Mouse (Mus musculus) CH12.LX (cell line): ENCODE results near the gene Btbd16. TPM values are rescaled to one million over a fixed set of nuclear protein-coding genes. Genes with fewer than 3 reads are reported as not detected.

Source experiments
- DNase-seq: peaks from one replicate; pipeline ENCODE4 v3.0.0-alpha.2; 2013; ENCODE audit errors: extremely low read depth
- H3K27ac ChIP-seq: 2 replicates; pipeline ENCODE4 v1.5.1; 2012; ENCODE audit warnings: low read depth, mild to moderate bottlenecking, control low read depth, moderate library complexity; ENCODE audit not compliant: insufficient read depth
- H3K27me3 ChIP-seq: replicated peaks from 2 replicates; pipeline ENCODE3; 2012; ENCODE audit warnings: inconsistent platforms
- H3K36me3 ChIP-seq, 2 experiments: replicated peaks in 1 of 2; 2 replicates each; pipeline versions ENCODE3 to v1.6.1; 2012; ENCODE audit warnings: inconsistent platforms in 1 of 2, low read length in 1 of 2, mild to moderate bottlenecking in 1 of 2, mixed read lengths in 1 of 2, moderate library complexity in 1 of 2; ENCODE audit not compliant: control insufficient read depth in 1 of 2, insufficient read depth in 1 of 2
- H3K4me1 ChIP-seq, 2 experiments: 2 replicates each; pipeline ENCODE4 v1.6.1; 2012; ENCODE audit warnings: inconsistent platforms in 1 of 2, moderate library complexity in 1 of 2; ENCODE audit not compliant: insufficient read depth in 2 of 2, control insufficient read depth in 1 of 2
- H3K4me2 ChIP-seq: 2 replicates; pipeline ENCODE4 v1.6.1; 2012; ENCODE audit warnings: low read depth, mild to moderate bottlenecking, control low read depth; ENCODE audit not compliant: poor library complexity, insufficient read depth, severe bottlenecking
- H3K4me3 ChIP-seq, 3 experiments: fragments of 150-350 bp in 1 of 3; sonication (generic) in 1 of 3; replicated peaks in 1 of 3; 2 replicates each; pipeline versions ENCODE3 to v1.5.1; 2011 to 2012; ENCODE audit warnings: low read depth in 2 of 3, low read length in 2 of 3, mild to moderate bottlenecking in 2 of 3, moderate library complexity in 2 of 3, control low read depth in 1 of 3, improper control_type of control experiment in 1 of 3, inconsistent platforms in 1 of 3, mixed read lengths in 1 of 3; ENCODE audit not compliant: poor library complexity in 1 of 3
- H3K79me2 ChIP-seq: replicated peaks from 2 replicates; pipeline ENCODE4 v1.6.1; 2012; ENCODE audit warnings: mild to moderate bottlenecking, moderate library complexity; ENCODE audit not compliant: control insufficient read depth, poor library complexity, insufficient read depth, severe bottlenecking; ENCODE audit errors: extremely low read depth
- H3K9ac ChIP-seq: 2 replicates; pipeline ENCODE4 v1.6.1; 2012; ENCODE audit warnings: low read depth, mild to moderate bottlenecking, control low read depth, moderate library complexity; ENCODE audit not compliant: insufficient read depth
- H3K9me3 ChIP-seq: replicated peaks from 2 replicates; pipeline ENCODE3; 2012; ENCODE audit warnings: low read length, inconsistent platforms, mixed read lengths
- E2F4 ChIP-seq: IDR thresholded peaks from 2 replicates; pipeline ENCODE4 v1.6.1; 2011; ENCODE audit warnings: low read depth, low read length, improper control_type of control experiment; ENCODE audit not compliant: insufficient replicate concordance
- GABPA ChIP-seq: IDR thresholded peaks from 2 replicates; pipeline ENCODE4 v1.6.1; 2012; ENCODE audit warnings: low read depth, low read length, improper control_type of control experiment, inconsistent platforms; ENCODE audit not compliant: insufficient replicate concordance
- HCFC1 ChIP-seq: IDR thresholded peaks from 2 replicates; pipeline ENCODE4 v1.6.1; 2012; ENCODE audit warnings: low read depth, mild to moderate bottlenecking, inconsistent platforms, low read length, improper control_type of control experiment
- IRF4 ChIP-seq: IDR thresholded peaks from 2 replicates; pipeline ENCODE4 v1.6.1; 2014; ENCODE audit warnings: low read depth, mild to moderate bottlenecking, inconsistent platforms, low read length, improper control_type of control experiment
- JUN ChIP-seq: IDR thresholded peaks from 2 replicates; pipeline ENCODE4 v1.6.1; 2011; ENCODE audit warnings: low read depth, mild to moderate bottlenecking, low read length, improper control_type of control experiment, moderate library complexity; ENCODE audit not compliant: insufficient read depth
- JUND ChIP-seq: conservative IDR thresholded peaks from 2 replicates; pipeline ENCODE4 v1.6.1; 2011; ENCODE audit warnings: low read depth, low read length, improper control_type of control experiment
- MAFK ChIP-seq: IDR thresholded peaks from 2 replicates; pipeline ENCODE4 v1.6.1; 2011; ENCODE audit warnings: low read length, improper control_type of control experiment; ENCODE audit not compliant: insufficient replicate concordance
- MAX ChIP-seq: IDR thresholded peaks from 2 replicates; pipeline ENCODE4 v1.6.1; 2011; ENCODE audit warnings: low read length, improper control_type of control experiment
- MAZ ChIP-seq: IDR thresholded peaks from 2 replicates; pipeline ENCODE4 v1.6.1; 2012; ENCODE audit warnings: low read depth, mild to moderate bottlenecking, inconsistent platforms, low read length, improper control_type of control experiment, moderate library complexity
- MEF2A ChIP-seq: IDR thresholded peaks from 2 replicates; pipeline ENCODE4 v1.6.1; 2014; ENCODE audit warnings: low read depth, mild to moderate bottlenecking, inconsistent platforms, low read length, improper control_type of control experiment, borderline replicate concordance
- MYC ChIP-seq: IDR thresholded peaks from 2 replicates; pipeline ENCODE4 v1.6.1; 2011; ENCODE audit warnings: low read depth, mild to moderate bottlenecking, improper control_type of control experiment, low read length
- PAX5 ChIP-seq: IDR thresholded peaks from 2 replicates; pipeline ENCODE4 v1.6.1; 2012; ENCODE audit warnings: low read length, inconsistent platforms, mixed read lengths
- POLR2A ChIP-seq: IDR thresholded peaks from 2 replicates; pipeline ENCODE4 v1.6.1; 2011; ENCODE audit warnings: low read depth, mild to moderate bottlenecking, improper control_type of control experiment, low read length
- RAD21 ChIP-seq: IDR thresholded peaks from 2 replicates; pipeline ENCODE4 v1.6.1; 2011; ENCODE audit warnings: low read depth, mild to moderate bottlenecking, low read length, improper control_type of control experiment, moderate library complexity
- RCOR1 ChIP-seq: conservative IDR thresholded peaks from 2 replicates; pipeline ENCODE4 v1.6.1; 2012; ENCODE audit warnings: low read depth, mild to moderate bottlenecking, inconsistent platforms, low read length, improper control_type of control experiment
- SIN3A ChIP-seq: IDR thresholded peaks from 2 replicates; pipeline ENCODE4 v1.6.1; 2012; ENCODE audit warnings: low read length, improper control_type of control experiment, inconsistent platforms
- SMC3 ChIP-seq: IDR thresholded peaks from 2 replicates; pipeline ENCODE4 v1.6.1; 2011; ENCODE audit warnings: low read depth, low read length, improper control_type of control experiment
- TBP ChIP-seq: conservative IDR thresholded peaks from 2 replicates; pipeline ENCODE4 v1.6.1; 2011; ENCODE audit warnings: low read depth, low read length, improper control_type of control experiment
- TCF12 ChIP-seq: IDR thresholded peaks from 2 replicates; pipeline ENCODE4 v1.6.1; 2014; ENCODE audit warnings: low read depth, mild to moderate bottlenecking, inconsistent platforms, low read length, improper control_type of control experiment
- USF1 ChIP-seq: IDR thresholded peaks from 2 replicates; pipeline ENCODE4 v1.6.1; 2014; ENCODE audit warnings: low read depth, mild to moderate bottlenecking, inconsistent platforms, low read length, improper control_type of control experiment
- USF2 ChIP-seq: conservative IDR thresholded peaks from 2 replicates; pipeline ENCODE4 v1.6.1; 2011; ENCODE audit warnings: low read depth, low read length, improper control_type of control experiment
- ZMIZ1 ChIP-seq: IDR thresholded peaks from 2 replicates; pipeline ENCODE4 v1.6.1; 2012; ENCODE audit warnings: low read depth, mild to moderate bottlenecking, inconsistent platforms, low read length, improper control_type of control experiment
- ZNF384 ChIP-seq: IDR thresholded peaks from 2 replicates; pipeline ENCODE4 v1.6.1; 2012; ENCODE audit warnings: low read depth, low read length, improper control_type of control experiment, inconsistent platforms
- dilution Hi-C: fragments of 300-500 bp; cut with MboI; formaldehyde crosslinking; loops from 2 replicates; pipeline ENCODE4 v1.14.3; 2020; ENCODE audit warnings: low sequenced_read_pairs; ENCODE audit not compliant: extremely low pct_unique_long_range_greater_than_20kb, extremely low pct_ligation_motif_present
- in situ Hi-C: fragments of 300-500 bp; cut with MboI; formaldehyde crosslinking; loops from 3 replicates; pipeline ENCODE4 v1.14.3; 2019; ENCODE audit warnings: low sequenced_read_pairs, low pct_ligation_motif_present, low pct_unique_long_range_greater_than_20kb, mixed read lengths
- polyA plus RNA-seq: library from polyadenylated mRNA; unstranded; fragments of >175 nt; gene quantifications from 2 replicates; pipeline ENCODE4 v1.2.1, GENCODE M21; 2012; ENCODE audit warnings: low read depth; ENCODE audit not compliant: insufficient read length
- total RNA-seq, 2 experiments: library from RNA; depleted of rRNA; stranded (reverse); fragments of 300-350 nt in 1 of 2; fragments of >200 nt in 1 of 2; gene quantifications; 2 replicates each; pipeline ENCODE4 v1.2.3; 2012 to 2014

Btbd16 gene
- total and polyA plus RNA-seq, 3 experiments, result not detected

DNA sequence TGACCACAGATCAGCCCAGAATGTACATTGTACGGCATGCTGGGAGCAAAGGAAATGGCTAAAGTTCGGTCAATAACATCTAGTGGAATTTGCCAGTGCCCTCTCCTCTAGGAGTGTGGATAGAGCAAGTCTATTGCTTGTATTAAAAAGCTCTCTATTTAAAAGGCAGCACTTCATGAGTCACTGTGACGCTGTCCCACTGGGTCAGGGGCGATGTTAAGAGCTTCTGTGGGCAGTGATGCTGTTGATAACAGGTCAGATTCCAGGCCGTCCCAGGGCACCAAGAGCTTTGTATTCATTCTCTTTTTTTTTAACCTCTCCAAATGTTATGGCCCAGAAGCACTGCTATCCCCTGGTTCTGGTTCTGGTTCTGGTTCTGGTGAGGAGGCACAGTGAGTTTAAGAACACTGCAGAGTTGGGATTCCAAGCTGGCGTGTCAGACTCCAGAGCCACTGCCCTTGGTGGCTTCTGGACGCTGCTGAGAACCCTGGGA lies 17.5 kb upstream of the Btbd16 start:
- H3K27ac ChIP-seq, result no peak overlapping the region
- no peaks in the 10 kb centered on the region for H3K36me3 ChIP-seq
- TF ChIP-seq HCFC1 (no peak), TBP (no peak), MAX (no peak), ZNF384 (no peak), SMC3 (no peak), SIN3A (no peak), IRF4 (no peak), USF2 (no peak), TCF12 (no peak), ZMIZ1 (no peak), JUN (no peak), PAX5 (no peak), MEF2A (no peak), MAZ (no peak), POLR2A (no peak), MYC (no peak), RAD21 (no peak), E2F4 (no peak), RCOR1 (no peak)
- no peaks in the 10 kb centered on the region for H3K4me1 ChIP-seq
- H3K27me3 ChIP-seq, result peaks cover 49% of the 10 kb centered on the region
- H3K4me2 ChIP-seq, result no peak overlapping the region
- H3K79me2 ChIP-seq, result no peaks in the 10 kb centered on the region
- no peak for DNase-seq
- dilution Hi-C loops, result no loop called here
- no peaks in the 10 kb centered on the region for H3K9me3 ChIP-seq
- no peak overlapping the region for H3K9ac ChIP-seq
- in situ Hi-C loops, result loop anchor here (5.0 kb wide), 1 partner anchor 74 kb away; no protein-coding TSS in a partner anchor
- H3K4me3 ChIP-seq, result no peak overlapping the region

DNA sequence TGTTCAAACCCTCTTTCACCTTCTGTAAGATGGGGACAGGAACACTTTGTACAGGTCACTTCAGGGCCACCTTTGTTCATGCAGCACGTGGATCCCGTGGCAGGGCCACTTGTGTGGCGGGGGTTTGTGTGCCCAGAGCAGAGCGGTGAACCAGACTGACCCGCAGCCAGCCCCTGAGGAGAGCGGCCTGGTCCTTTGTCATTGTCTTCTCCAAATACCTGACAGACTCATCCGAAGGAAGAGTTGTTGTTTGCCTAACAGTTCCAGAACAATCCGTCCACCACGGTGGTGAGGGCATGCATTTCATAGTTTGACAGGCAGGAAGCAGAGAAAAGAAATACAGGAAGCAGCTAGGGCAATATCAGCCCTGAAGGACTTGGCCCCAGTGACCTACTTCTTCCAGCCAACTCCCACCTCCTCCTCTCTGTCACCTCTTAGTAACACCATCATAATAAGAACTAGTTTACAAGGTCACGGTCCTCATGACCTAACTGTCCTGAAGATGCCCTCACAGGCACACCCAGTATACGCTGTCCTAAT lies 16.5 kb upstream of the Btbd16 start:
- peaks cover 44% of the 10 kb centered on the region for H3K27me3 ChIP-seq

More for the DNA sequence above, 16.5 kb upstream of the Btbd16 start:
- Histone ChIP-seq H3K36me3 (no peaks in the 10 kb centered on the region), H3K4me3 (no peak overlapping the region), H3K9ac (no peak overlapping the region), H3K4me2 (no peak overlapping the region), H3K9me3 (no peaks in the 10 kb centered on the region), H3K4me1 (peaks cover 2 to 7% of the 10 kb centered on the region in 2 experiments), H3K27ac (no peak overlapping the region), H3K79me2 (no peaks in the 10 kb centered on the region)
- in situ Hi-C loops, result loop anchor here (5.0 kb wide), 1 partner anchor 75 kb away; no protein-coding TSS in a partner anchor
- dilution Hi-C loops, result no loop called here
- TF ChIP-seq SIN3A (no peak), RAD21 (no peak), MYC (no peak), ZNF384 (no peak), TBP (no peak), ZMIZ1 (no peak), MAZ (no peak), TCF12 (no peak), MAFK (no peak), MAX (no peak), GABPA (no peak), JUN (no peak), USF1 (no peak), JUND (no peak), IRF4 (no peak)
- no peak for DNase-seq
